15 mouse cellular contexts compared by ENCODE assay signal in the genomic region with DNA sequence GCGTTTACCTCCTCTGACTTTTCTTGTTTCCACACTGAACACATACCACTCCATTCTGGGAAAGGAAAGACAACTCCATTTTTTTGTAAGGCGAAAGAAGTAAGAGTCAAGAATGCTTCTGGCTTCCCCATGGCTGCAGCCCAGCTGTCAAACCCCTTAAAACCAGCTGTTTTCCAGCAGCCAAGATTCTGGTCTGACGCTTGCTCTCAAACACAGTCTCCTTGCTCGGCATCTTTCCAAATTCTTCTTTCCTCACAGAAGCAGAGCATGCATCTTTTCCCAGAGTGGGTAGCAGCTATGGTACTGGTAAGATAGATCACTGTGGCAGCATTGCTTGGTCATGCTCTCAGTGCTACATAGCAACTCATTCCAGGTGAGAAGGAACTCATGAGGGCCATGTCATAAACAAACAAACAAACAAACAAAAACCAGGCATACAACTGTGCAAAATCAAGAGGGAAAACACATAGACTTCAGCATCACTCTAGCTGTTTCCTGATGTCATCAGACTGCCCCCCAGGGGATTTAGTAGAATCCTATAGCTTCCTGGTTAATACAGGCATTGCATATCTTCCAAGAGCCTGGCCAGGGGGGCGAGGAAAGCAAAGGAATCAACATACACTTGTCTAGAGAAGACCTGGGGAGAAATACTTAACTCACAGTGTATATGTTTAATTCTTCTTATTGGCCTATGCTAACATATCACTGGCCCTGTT. TPM values are rescaled to one million over a fixed set of nuclear protein-coding genes. Genes with fewer than 3 reads are reported as not detected.
A peak's percentile ranks its signal among the peaks of the same experiment; 100 is the strongest.
DNase-seq lines count a peak whose midpoint lies in the region; ATAC-seq lines count a peak whose summit lies in the region.
"Had no signal": no experiment of that assay in that cellular context is flagged by ENCODE, and none has a peak within 500 bp of the region (broad histone marks: within the 10 kb centered on the region; RNA-seq: fewer than 3 reads in every experiment).

No protein-coding gene starts in this region.

- H3K9me3 ChIP-seq in midbrain, embryonic 12.5 days = no peaks in the 10 kb centered on the region
- H3K9me3 ChIP-seq in midbrain, embryonic 11.5 days (ENCODE audit: control insufficient read depth, low read length) = no peaks in the 10 kb centered on the region
- H3K9me3 ChIP-seq in lung, embryonic 16.5 days (ENCODE audit: control insufficient read depth, low read length) = no peaks in the 10 kb centered on the region
- H3K9me3 ChIP-seq in neural tube, embryonic 14.5 days (ENCODE audit: control insufficient read depth, low read length) = no peaks in the 10 kb centered on the region
- no peaks in the 10 kb centered on the region for H3K9me3 ChIP-seq in liver, embryonic 12.5 days (replicated peaks)
- H3K9me3 ChIP-seq: embryonic facial prominence, embryonic 15.5 days; liver, embryonic 15.5 days had no signal

- peaks cover 29% of the 10 kb centered on the region for H3K27me3 ChIP-seq in midbrain, embryonic 12.5 days
- peaks cover 9% of the 10 kb centered on the region for H3K27me3 ChIP-seq in midbrain, embryonic 11.5 days (ENCODE audit: control insufficient read depth, insufficient read depth, low read length)
- H3K27me3 ChIP-seq in lung, embryonic 16.5 days (ENCODE audit: control insufficient read depth, insufficient read depth, low read depth, low read length) = peaks cover 16% of the 10 kb centered on the region
- H3K27me3 ChIP-seq in neural tube, embryonic 14.5 days (ENCODE audit: control insufficient read depth, insufficient read depth, low read length) = no peaks in the 10 kb centered on the region
- peaks cover 47% of the 10 kb centered on the region for H3K27me3 ChIP-seq in liver, embryonic 12.5 days (replicated peaks)

- WGBS in midbrain, embryonic 12.5 days = 87% methylated on average over 5 of the region's 5 CpGs
- WGBS in midbrain, embryonic 11.5 days = 87% methylated on average over 5 of the region's 5 CpGs
- WGBS in lung, embryonic 16.5 days = 42% methylated on average over 5 of the region's 5 CpGs
- 75% methylated on average over 5 of the region's 5 CpGs for WGBS in neural tube, embryonic 14.5 days
- 57% methylated on average over 5 of the region's 5 CpGs for WGBS in liver, embryonic 12.5 days (ENCODE audit: insufficient replicate concordance)

- intact Hi-C loops in heart, postnatal 10 days (cut with DNase I) = no loop called here
- intact Hi-C loops in heart, postnatal 25 days (cut with DNase I) = no loop called here

- no peak overlapping the region for H3K27ac ChIP-seq in midbrain, embryonic 12.5 days (replicated peaks)
- no peak overlapping the region for H3K27ac ChIP-seq in midbrain, embryonic 11.5 days (ENCODE audit: low read depth, low read length)
- H3K27ac ChIP-seq in lung, embryonic 16.5 days (ENCODE audit: low read length) = no peak overlapping the region
- no peak overlapping the region for H3K27ac ChIP-seq in neural tube, embryonic 14.5 days (ENCODE audit: low read depth, low read length)
- H3K27ac ChIP-seq in liver, embryonic 12.5 days = no peak overlapping the region
- H3K27ac ChIP-seq: embryonic facial prominence, embryonic 15.5 days; liver, embryonic 15.5 days; stomach, postnatal 0 days had no signal

- DNase-seq in heart, postnatal 10 days = peak; percentile 27 to 29
- no peak for DNase-seq in heart, postnatal 25 days (ENCODE audit: low spot score)
- no peak for DNase-seq in midbrain, embryonic 11.5 days (ENCODE audit: low spot score, missing footprints)
- DNase-seq in adrenal gland, postnatal 36 days = no peak
- DNase-seq: B cell, adult 2 months; kidney, adult 8-10 months had no signal

- no peaks in the 10 kb centered on the region for H3K36me3 ChIP-seq in midbrain, embryonic 12.5 days
- H3K36me3 ChIP-seq in midbrain, embryonic 11.5 days (ENCODE audit: control insufficient read depth, insufficient read depth, low read length) = no peaks in the 10 kb centered on the region
- H3K36me3 ChIP-seq in lung, embryonic 16.5 days (ENCODE audit: control insufficient read depth, insufficient read depth, low read length) = no peaks in the 10 kb centered on the region
- no peaks in the 10 kb centered on the region for H3K36me3 ChIP-seq in neural tube, embryonic 14.5 days (ENCODE audit: control insufficient read depth, insufficient read depth, low read length)
- H3K36me3 ChIP-seq in liver, embryonic 12.5 days = no peaks in the 10 kb centered on the region
- H3K36me3 ChIP-seq: embryonic facial prominence, embryonic 15.5 days; G1E; liver, embryonic 15.5 days had no signal

- no peak overlapping the region for H3K9ac ChIP-seq in midbrain, embryonic 12.5 days (replicated peaks)
- no peak overlapping the region for H3K9ac ChIP-seq in midbrain, embryonic 11.5 days (ENCODE audit: low read length)
- H3K9ac ChIP-seq in lung, embryonic 16.5 days (ENCODE audit: low read length) = no peak overlapping the region
- H3K9ac ChIP-seq in neural tube, embryonic 14.5 days (replicated peaks; ENCODE audit: low read depth, low read length) = peak overlapping the region; percentile 28; the same call in 1 of the 2 replicates
- no peak overlapping the region for H3K9ac ChIP-seq in liver, embryonic 12.5 days
- H3K9ac ChIP-seq: embryonic facial prominence, embryonic 15.5 days; liver, embryonic 15.5 days had no signal

- H3K4me3 ChIP-seq in midbrain, embryonic 12.5 days = no peak overlapping the region
- H3K4me3 ChIP-seq in midbrain, embryonic 11.5 days (ENCODE audit: low read depth, low read length) = no peak overlapping the region
- H3K4me3 ChIP-seq in lung, embryonic 16.5 days (ENCODE audit: low read length) = no peak overlapping the region
- H3K4me3 ChIP-seq in neural tube, embryonic 14.5 days (ENCODE audit: low read depth, low read length) = peak overlapping the region; percentile 73
- no peak overlapping the region for H3K4me3 ChIP-seq in liver, embryonic 12.5 days
- H3K4me3 ChIP-seq: embryonic facial prominence, embryonic 15.5 days; liver, embryonic 15.5 days had no signal

- no peak for ATAC-seq in midbrain, embryonic 12.5 days (ENCODE audit: low FRiP score, low read depth)
- no peak for ATAC-seq in midbrain, embryonic 11.5 days (ENCODE audit: low FRiP score)
- ATAC-seq in lung, embryonic 16.5 days (ENCODE audit: low read depth) = peak; percentile 47; the same call in 1 of the 2 replicates
- ATAC-seq in neural tube, embryonic 14.5 days (ENCODE audit: low read depth) = no peak
- no peak for ATAC-seq in liver, embryonic 12.5 days

- H3K4me1 ChIP-seq in midbrain, embryonic 12.5 days = peaks cover 13% of the 10 kb centered on the region; the same call in 1 of the 2 replicates
- peaks cover 5% of the 10 kb centered on the region for H3K4me1 ChIP-seq in midbrain, embryonic 11.5 days (ENCODE audit: control insufficient read depth, insufficient read depth, low read length)
- 0 out of 2 replicates have a peak, but pooled peaks cover 9% of the 10 kb centered on the region for H3K4me1 ChIP-seq in lung, embryonic 16.5 days (replicated peaks; ENCODE audit: control insufficient read depth, insufficient read depth, low read length)
- H3K4me1 ChIP-seq in neural tube, embryonic 14.5 days (ENCODE audit: control insufficient read depth, insufficient read depth, low read length) = peaks cover 5% of the 10 kb centered on the region; the same call in 1 of the 2 replicates
- no peaks in the 10 kb centered on the region for H3K4me1 ChIP-seq in liver, embryonic 12.5 days
- H3K4me1 ChIP-seq: liver, embryonic 15.5 days had no signal

- H3K4me2 ChIP-seq in midbrain, embryonic 12.5 days (replicated peaks) = peak overlapping the region; percentile 95
- no peak overlapping the region for H3K4me2 ChIP-seq in midbrain, embryonic 11.5 days
- no peak overlapping the region for H3K4me2 ChIP-seq in lung, embryonic 16.5 days (ENCODE audit: low read depth, low read length)
- peak overlapping the region; percentile 81 for H3K4me2 ChIP-seq in neural tube, embryonic 14.5 days (ENCODE audit: low read depth, low read length)
- no peak overlapping the region for H3K4me2 ChIP-seq in liver, embryonic 12.5 days
- H3K4me2 ChIP-seq: embryonic facial prominence, embryonic 15.5 days; liver, embryonic 15.5 days had no signal

RNA-seq across cellular contexts. Expression of gene Brinp2, which starts 2.3 kb away (rescaled TPM):
- total RNA-seq in heart, postnatal 10 days (2021) = under 1 TPM; 0.17 to 0.26 TPM
- under 1 TPM; 0.11 to 0.16 TPM for total RNA-seq in heart, postnatal 25 days (2021)
- 8.1 and 10.2 TPM in 2 replicates for polyA plus RNA-seq in midbrain, embryonic 12.5 days (2016; fragmentation: Nextera tagmentation; extraction: Ambion mirVana)
- polyA plus RNA-seq in midbrain, embryonic 11.5 days (2014; fragmentation: Nextera tagmentation; extraction: Ambion mirVana) = 3.8 and 4.3 TPM in 2 replicates
- polyA plus RNA-seq in lung, embryonic 16.5 days (2015; fragmentation: Nextera tagmentation; extraction: Ambion mirVana) = 0.23 and 0.26 TPM in 2 replicates
- 24.0 and 25.9 TPM in 2 replicates for polyA plus RNA-seq in neural tube, embryonic 14.5 days (2014; fragmentation: Nextera tagmentation; extraction: Ambion mirVana)
- total RNA-seq in adrenal gland, postnatal 36 days (2021) = under 1 TPM; 0.50 to 0.63 TPM
- 0.07 and 0.20 TPM in 2 replicates for polyA plus RNA-seq in liver, embryonic 12.5 days (2016; fragmentation: Nextera tagmentation; extraction: Ambion mirVana)
- total RNA-seq: granulocyte monocyte progenitor cell, adult 5-6 weeks had no signal
- polyA plus RNA-seq: G1E had no signal

RNA-seq across cellular contexts. Expression of gene Astn1, which starts 8.3 kb away (rescaled TPM):
- 1 to 10 TPM; 2.3 to 2.9 TPM for total RNA-seq in heart, postnatal 10 days (2021)
- total RNA-seq in heart, postnatal 25 days (2021) = 1 to 10 TPM in 1 of 2 experiments, under 1 TPM in 1; 0.98 to 1.1 TPM
- 21.0 and 26.6 TPM in 2 replicates for polyA plus RNA-seq in midbrain, embryonic 12.5 days (2016; fragmentation: Nextera tagmentation; extraction: Ambion mirVana)
- polyA plus RNA-seq in midbrain, embryonic 11.5 days (2014; fragmentation: Nextera tagmentation; extraction: Ambion mirVana) = 20.1 and 20.7 TPM in 2 replicates
- polyA plus RNA-seq in lung, embryonic 16.5 days (2015; fragmentation: Nextera tagmentation; extraction: Ambion mirVana) = 0.33 and 0.53 TPM in 2 replicates
- polyA plus RNA-seq in neural tube, embryonic 14.5 days (2014; fragmentation: Nextera tagmentation; extraction: Ambion mirVana) = 60.7 and 70.6 TPM in 2 replicates
- 1 to 10 TPM; 4.8 to 6.4 TPM for total RNA-seq in adrenal gland, postnatal 36 days (2021)
- polyA plus RNA-seq in liver, embryonic 12.5 days (2016; fragmentation: Nextera tagmentation; extraction: Ambion mirVana) = 0.17 and 0.29 TPM in 2 replicates
- total RNA-seq: granulocyte monocyte progenitor cell, adult 5-6 weeks had no signal

Comparison
In these comparisons a context has a peak if more than half of its experiments do, and no peak if none do; other contexts are left out.
1. DNase-seq: peak in heart, postnatal 10 days (2 of 2); none in heart, postnatal 25 days (single experiment), midbrain, embryonic 11.5 days (single experiment) and adrenal gland, postnatal 36 days (0 of 2).
2. H3K4me2 ChIP-seq: peak in midbrain, embryonic 12.5 days (single experiment) and neural tube, embryonic 14.5 days (single experiment); none in midbrain, embryonic 11.5 days (single experiment), lung, embryonic 16.5 days (single experiment) and liver, embryonic 12.5 days (single experiment).
3. RNA of gene Astn1, which starts 8.3 kb away (polyA plus RNA-seq): 60.7 to 70.6 TPM in neural tube, embryonic 14.5 days, 21.0 to 26.6 TPM in midbrain, embryonic 12.5 days and 20.1 to 20.7 TPM in midbrain, embryonic 11.5 days; 0.33 to 0.53 TPM in lung, embryonic 16.5 days and 0.17 to 0.29 TPM in liver, embryonic 12.5 days; every median in the first group is over 10 times any median in the second.